Mouse (Mus musculus) adrenal gland, adult 8-10 months (tissue): Measurements from ENCODE around the gene Gm7030. TPM values are rescaled to one million over a fixed set of nuclear protein-coding genes. Genes with fewer than 3 reads are reported as not detected.
"Not testable (repeated sequence)": the region's sequence is repeated elsewhere in the genome, so short reads cannot be mapped to it uniquely, and the experiment has no call there.

ENCODE experiments used
- DNase-seq: peaks from one replicate; pipeline ENCODE4 v3.0.0; 2022
- total RNA-seq, 4 experiments: library from RNA; stranded (reverse); gene quantifications; 2 replicates each; pipeline ENCODE4 v1.2.4; 2022

Gm7030 gene
- total RNA-seq, 4 experiments from 2014 or later: 0.62 to 0.65 TPM; not detected in 2

DNA sequence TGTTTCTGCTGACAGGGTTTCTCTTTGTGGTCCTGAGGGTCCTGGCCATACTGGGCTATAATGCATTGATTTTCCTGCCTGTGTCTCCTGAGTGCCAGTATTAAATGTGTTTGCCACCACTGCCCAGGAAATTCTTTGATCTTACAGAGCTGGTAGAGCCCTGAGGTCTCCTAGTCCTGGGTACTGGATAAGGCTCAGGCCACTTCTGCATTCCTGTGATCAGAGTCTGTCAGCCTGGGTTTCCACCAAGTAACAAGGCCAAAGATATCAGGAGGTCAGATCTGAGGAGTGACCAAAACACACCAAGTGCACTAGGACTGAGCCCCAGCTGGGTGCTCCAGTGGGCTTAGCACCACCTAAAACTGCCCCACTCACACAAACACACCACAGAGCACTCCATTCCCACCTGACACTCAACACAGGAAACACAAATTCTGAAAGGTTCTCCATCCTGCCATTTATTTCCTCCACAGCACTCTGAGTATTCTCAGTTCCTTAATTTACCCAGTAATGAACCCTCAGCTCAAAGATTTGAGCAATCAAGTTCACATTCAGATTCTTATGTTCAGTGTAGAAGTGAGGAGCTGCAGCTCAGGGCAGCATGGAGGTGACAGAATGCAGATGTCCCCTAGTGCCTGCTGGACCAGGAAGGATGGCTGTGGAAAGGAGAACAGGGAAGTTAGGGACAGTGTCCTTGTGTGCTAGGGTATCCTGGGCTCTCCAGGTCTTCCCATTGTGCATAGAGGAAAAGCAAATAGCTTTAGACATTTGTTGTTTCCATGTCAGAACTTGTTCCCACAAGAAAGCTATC is 6.4 kb upstream of the Gm7030 start:
- not testable (repeated sequence) for DNase-seq

- no peak for DNase-seq
Observed at GRCm38 (mm10) chr17:36131516-36132265, 2.5 kb upstream of the Gm7030 start.

GRCm38 (mm10) chr17:36128525-36128924 is 700 bp downstream of the Gm7030 start:
- DNase-seq: not testable (repeated sequence)

DNA sequence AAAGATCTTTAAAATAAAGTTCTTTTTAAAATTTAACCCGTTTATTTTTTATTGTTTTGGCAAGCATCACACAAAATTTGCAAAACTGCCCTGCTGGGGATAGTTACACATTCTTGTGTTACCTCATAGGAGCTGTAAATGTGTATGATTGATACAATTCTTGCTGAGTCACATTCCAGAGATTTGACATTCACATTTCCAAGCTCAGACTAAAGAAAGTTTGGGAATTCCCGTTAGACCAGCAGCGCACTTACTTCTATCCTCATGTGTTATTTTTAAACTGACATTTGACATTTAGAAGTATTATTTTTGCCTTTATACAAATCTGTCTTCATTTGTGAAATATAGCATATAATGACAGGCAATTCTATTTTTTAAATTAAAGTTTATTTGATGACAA is 5.1 kb downstream of the Gm7030 start:
- DNase-seq: not testable (repeated sequence)

GRCm38 (mm10) chr17:36121352-36122020 is 7.7 kb downstream of the Gm7030 start, which contains the start of gene Gm19684:
TSS of gene Gm19684 (plus strand) at chr17:36121678.
- peak; percentile 63 for DNase-seq

GRCm38 (mm10) chr17:36120839-36121238 is 8.4 kb downstream of the Gm7030 start:
- DNase-seq: not testable (repeated sequence)

- DNase-seq: not testable (repeated sequence)
Observed at GRCm38 (mm10) chr17:36116545-36116944, 12.7 kb downstream of the Gm7030 start.

- not testable (repeated sequence) for DNase-seq
Observed at GRCm38 (mm10) chr17:36113979-36114593, 15.1 kb downstream of the Gm7030 start.

- not testable (repeated sequence) for DNase-seq
Observed at GRCm38 (mm10) chr17:36111510-36111868, 17.7 kb downstream of the Gm7030 start.

GRCm38 (mm10) chr17:36110641-36111509 is 18.4 kb downstream of the Gm7030 start:
- not testable (repeated sequence) for DNase-seq

DNA sequence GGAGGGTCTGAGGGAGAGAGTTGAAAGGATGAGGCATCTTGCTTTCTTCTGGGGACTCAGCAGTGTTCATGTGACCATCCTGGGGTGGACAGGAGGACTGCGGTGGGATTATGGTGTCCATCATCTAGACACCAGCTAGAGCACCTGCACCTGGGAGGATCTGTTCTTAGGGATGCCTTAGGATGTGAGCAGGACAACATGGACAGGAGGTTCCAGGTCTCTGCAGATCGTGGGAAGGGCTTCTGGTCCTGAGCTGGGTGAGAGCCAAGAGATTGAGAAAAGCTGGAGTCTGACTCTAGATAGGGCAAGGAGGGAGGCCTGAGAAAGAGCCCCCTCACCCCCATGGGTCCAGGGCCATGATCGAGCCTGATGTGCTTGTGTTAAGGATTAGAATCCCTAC is 19.1 kb downstream of the Gm7030 start:
- not testable (repeated sequence) for DNase-seq

DNA sequence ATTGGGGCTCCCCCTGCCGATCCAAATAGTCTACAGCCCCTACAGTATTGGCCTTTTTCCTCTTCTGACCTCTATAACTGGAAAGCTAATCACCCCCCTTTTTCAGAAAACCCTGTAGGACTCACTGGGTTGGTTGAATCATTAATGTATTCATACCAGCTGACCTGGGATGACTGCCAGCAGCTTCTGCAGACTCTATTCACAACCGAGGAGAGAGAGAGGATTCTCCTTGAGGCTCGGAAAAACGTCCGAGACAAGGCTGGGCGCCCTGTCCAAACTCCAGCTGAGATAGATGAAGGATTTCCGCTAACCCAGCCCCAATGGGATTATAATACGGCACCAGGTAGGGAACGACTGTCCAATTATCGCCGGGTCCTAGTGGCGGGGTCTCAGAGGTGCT is 27.1 kb downstream of the Gm7030 start:
- not testable (repeated sequence) for DNase-seq

DNA sequence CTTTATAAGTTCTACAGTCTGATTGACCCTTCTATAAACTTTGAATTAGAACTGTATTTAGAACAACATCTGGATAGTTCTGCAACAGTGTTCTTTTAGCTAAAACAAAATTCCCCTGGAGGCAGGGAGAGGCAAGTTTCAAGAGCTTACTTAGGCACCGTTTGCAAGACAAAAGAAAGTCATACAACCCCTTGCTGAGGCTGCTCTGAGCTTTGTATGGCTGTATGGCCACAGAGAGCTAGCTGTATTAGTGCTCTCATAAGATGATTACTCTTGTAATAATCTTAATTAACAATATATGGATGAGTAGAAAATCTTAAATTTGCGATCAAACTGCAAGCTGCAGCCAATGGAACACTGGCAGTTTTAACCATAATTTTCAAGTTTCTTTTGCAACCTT is 29.6 kb downstream of the Gm7030 start:
- DNase-seq: not testable (repeated sequence)

DNA sequence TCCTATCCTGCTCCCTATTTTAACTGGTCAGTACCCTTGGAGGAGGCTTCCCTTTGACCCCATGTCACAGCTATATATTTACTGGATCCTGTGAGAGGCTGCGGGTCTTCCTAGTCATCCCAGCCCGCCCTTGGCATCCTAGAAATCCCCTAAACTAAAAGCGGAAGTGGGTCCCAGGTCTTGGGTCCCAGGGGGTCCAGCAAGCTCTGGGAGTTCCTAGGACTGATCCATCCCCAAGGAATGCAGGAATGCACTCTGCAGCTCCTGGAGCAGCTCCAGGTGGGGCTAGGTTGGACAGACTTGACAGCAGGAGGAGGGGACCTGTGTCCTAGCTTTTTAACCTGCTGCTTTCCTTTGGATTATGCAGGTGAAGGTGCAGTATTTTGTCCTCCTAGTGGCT is 35.3 kb downstream of the Gm7030 start:
- no peak for DNase-seq

- DNase-seq: not testable (repeated sequence)
Observed at GRCm38 (mm10) chr17:36092520-36092919, 36.7 kb downstream of the Gm7030 start.

DNA sequence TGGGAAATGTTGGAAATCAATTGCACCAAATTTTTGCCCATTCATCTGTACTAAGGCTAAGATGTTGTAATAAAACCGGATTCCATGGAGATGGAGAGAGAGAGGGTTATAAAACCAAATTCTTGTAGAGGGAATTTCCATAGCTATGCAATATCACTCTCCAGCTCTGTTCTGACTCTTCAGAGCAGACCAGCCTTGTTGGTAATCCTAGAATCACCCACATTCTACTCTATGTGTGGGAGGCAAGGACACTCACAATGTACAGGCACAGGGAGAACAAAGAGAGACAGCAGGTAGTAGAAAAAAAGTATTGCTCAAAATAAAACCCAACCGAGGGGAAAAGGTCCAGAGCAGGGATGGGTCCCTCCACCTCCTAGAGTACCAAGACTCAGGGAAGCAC is 37.3 kb downstream of the Gm7030 start:
- DNase-seq: not testable (repeated sequence)

DNA sequence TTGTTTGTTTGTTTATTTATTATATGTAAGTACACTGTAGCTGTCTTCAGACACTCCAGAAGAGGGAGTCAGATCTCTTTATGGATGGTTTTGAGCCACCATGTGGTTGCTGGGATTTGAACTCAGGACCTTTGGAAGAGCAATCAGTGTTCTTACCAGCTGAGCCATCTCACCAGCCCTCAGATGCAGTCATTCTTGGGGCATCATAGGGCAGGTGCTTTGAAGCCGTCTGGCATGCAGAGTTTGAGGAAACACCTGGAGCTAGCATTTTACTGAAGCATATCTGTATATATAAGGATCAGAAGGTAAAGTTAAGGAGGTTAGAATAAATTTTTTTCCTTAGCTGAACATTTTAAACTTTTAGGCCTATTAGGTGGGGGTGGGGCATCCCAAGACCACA is 43.2 kb downstream of the Gm7030 start:
- DNase-seq: not testable (repeated sequence)

- no peak for DNase-seq
Observed at GRCm38 (mm10) chr17:36083870-36084451, 45.3 kb downstream of the Gm7030 start.

DNA sequence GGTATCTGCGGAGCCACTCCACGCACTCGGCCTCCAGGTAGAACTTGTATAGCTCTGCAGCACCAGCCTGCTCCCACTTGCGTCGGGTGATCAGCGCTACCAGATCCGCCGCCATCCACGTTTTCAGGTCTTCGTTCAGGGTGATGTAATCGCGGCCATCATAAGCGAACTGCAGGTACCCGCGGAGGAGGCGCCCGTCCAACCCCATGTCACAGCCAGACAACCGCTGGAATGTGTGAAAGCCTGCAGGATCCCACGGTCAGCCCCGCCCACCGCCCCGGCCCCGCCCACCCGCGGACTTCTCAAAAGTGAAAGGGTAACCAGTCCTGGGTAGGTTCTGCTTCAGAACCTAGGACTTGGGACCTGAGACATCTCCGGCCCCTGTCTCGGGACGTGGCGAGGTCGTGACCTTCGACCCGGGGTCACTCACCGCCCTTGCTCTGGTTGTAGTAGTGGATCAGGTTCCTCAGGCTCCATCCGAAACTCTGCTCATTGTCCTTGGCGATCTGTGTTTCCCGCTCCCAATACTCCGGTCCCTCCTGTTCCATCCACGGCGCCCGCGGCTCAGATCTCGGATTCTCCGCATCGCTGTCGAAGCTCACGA is 45.9 kb downstream of the Gm7030 start:
- DNase-seq: no peak

- DNase-seq: not testable (repeated sequence)
Observed at GRCm38 (mm10) chr17:36082519-36083232, 46.5 kb downstream of the Gm7030 start.
